Mouse (Mus musculus) kidney, adult 11 months (tissue): ENCODE measurements around the gene Nmbr.
A peak's percentile ranks its signal among the peaks of the same experiment; 100 is the strongest.

Experiments used
- DNase-seq: peaks from one replicate; pipeline ENCODE4 v3.0.0; 2022

The Nmbr gene

GRCm38 (mm10) chr10:14705072-14706066, at the start of gene Nmbr, which contains the start of gene Vta1:
Nmbr (plus strand) TSS chr10:14705591.
Vta1 (minus strand) TSS chr10:14705560.
- peak; percentile 98 for DNase-seq

- DNase-seq = no peak
These were observed 44.5 kb upstream of the Nmbr start for GRCm38 (mm10) chr10:14660875-14661274.

GRCm38 (mm10) chr10:14666147-14666546, 39.2 kb upstream of the Nmbr start:
- DNase-seq = no peak

- DNase-seq = no peak
These were observed 19.7 kb upstream of the Nmbr start for GRCm38 (mm10) chr10:14685663-14686062.

DNA sequence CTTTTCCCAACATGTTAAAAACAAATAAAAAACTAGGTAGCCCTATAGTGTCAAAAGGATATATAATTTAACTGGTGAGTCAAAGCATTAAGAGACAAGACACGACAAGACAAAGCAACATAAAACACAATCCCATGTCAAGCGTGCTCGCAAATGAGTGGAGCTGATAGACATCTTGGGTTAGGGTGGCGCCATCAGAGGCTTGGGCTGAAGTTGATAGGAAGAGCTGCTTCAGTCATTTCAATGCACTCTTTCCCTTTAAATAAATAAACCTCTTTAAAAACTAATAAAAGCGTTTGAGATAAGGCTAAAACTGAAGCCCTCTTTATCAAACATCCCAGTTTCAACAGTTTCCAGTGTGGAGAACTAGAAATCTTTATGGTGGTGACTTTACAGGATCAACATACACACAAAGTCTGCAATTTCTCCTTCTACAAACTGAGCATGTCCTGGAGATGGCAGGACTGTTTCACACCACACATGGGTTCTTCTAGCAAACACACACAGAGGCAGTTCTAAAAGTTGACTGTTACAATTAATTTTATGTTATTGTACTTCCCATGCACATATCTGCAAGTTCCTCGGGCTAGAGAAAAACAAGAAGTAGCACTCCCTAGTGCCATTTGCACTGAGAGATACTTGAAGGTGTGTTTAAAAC, 16.5 kb upstream of the Nmbr start:
- no peak for DNase-seq

DNA sequence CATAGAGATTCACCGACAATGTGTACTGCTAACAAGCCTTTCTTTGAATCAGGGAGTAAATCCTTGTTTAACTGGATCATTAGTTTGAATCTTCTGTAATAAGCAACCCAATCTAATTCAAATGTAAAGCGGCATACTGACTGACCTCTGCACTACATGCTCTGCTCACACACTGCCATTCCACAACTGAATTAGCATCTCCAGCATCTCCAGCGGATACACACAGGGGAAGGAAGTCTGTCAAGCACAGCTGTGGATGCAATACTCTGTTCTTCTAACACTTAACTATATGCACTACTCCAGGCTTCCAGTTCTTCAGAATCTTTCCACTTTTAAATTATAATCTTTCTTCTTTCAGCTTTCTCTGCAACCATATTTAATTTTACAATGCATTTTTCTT, 15.0 kb upstream of the Nmbr start:
- no peak for DNase-seq

- no peak for DNase-seq
These were observed 2.2 kb upstream of the Nmbr start for GRCm38 (mm10) chr10:14703239-14703638.

- DNase-seq = no peak
These were observed 1.5 kb upstream of the Nmbr start for GRCm38 (mm10) chr10:14703830-14704420.

- DNase-seq = no peak
These were observed 12.7 kb downstream of the Nmbr start, which contains the start of gene Gje1 for GRCm38 (mm10) chr10:14718114-14718513. Gje1 (minus strand) TSS chr10:14718214.

DNA sequence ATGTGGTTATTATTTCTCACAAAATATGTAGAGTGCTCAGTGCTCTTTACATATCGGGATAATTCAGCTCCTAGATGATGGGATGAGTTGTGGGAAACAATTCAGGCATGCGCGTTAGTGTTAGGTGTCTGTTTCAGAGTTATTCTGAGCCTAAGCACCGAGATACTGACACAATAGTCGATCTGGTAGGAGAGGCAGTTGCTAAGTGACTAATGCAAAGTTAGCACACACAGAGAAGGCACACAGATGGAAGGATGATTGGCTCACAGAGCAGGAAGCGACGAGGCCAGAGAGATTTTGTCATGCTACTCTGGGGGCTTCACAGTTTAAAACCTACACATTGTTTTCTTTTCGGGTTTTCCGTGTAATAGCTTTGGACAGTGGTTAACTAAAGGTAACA, 20.3 kb downstream of the Nmbr start:
- DNase-seq = no peak

DNA sequence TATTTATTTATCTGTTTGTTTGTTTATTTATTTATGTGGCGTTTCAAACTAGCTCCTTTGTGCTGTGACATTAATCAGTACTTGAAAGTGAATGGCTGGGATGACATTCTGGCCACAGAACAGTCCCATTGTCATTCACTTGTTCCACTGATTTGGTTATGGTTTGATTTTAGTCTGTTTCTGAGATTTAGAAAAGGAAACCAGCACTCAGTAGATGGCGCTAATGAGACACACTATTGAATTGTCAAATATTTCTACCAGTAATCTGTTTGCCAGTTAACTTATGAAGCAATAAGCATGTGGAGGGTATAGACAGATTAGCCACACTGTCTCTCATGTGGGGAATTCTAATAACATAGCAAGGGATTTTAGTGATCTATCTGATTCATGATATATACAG, 28.9 kb downstream of the Nmbr start:
- no peak for DNase-seq

GRCm38 (mm10) chr10:14759665-14760558, 54.5 kb downstream of the Nmbr start:
- no peak for DNase-seq

GRCm38 (mm10) chr10:14760618-14761017, 55.2 kb downstream of the Nmbr start:
- DNase-seq = no peak

GRCm38 (mm10) chr10:14770227-14770910, 65.0 kb downstream of the Nmbr start:
- no peak for DNase-seq

DNA sequence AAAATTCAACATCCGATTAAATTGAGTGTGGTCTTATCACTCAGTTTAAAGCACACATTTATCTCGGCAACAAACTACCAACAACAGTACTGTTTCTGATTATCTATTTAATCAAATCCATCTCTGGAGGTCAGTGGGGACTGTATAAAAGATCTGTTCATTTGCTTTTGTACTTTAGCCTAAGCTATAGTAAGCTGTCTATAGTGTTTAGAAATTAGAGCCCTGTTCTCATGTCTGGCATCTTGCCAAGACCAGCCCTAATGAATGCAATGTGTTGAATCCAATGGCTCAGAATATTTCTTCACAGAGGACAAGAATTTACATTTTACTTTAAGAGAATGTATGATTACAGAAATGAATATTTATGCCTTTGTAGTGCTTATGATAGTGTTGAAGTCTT, 69.1 kb downstream of the Nmbr start:
- no peak for DNase-seq

DNA sequence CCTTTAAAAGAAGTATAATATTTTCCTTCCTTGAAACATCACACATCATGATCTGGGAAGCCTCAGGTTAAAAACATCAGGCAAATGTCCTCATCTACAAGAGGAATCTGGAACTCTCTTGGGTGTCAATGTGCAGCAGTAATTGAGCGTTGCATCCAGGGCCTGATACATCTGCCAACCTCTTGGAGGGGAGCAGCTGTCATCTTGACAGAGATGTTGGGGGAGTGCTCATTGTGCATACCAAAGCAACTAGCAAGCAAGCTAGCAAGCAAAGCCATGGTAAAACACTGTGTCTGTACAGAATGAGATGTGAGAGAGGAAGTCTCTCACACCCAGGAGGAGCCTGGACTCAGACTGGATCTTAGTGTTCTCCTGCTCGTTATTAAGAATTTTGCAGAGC, 84.6 kb downstream of the Nmbr start:
- no peak for DNase-seq

DNA sequence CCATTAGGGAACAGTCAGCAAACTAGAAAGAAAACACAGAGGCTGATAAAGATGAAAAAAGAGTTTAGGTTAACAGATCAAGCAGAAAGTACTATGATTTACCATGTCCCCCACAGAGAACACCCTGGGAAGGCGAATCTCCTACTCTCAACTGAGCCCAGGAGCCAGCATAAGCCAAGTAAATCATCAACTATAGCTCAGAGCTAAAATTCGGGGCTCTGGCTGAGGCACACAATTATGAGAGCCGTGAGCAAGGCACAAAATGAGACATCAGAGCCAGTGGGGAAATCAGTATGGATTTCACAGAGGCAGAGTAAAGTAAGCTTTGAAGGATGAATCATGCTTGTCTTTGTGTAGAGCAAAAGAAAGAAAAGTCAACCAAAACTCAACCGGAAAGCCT, 111.6 kb downstream of the Nmbr start:
- DNase-seq = no peak
